Mouse (Mus musculus): ENCODE results near the gene Tardbp.

Gene Tardbp

GRCm38 (mm10) chr4:148626623-148627185 lies at the start of gene Tardbp:
Gene Tardbp (minus strand): TSS chr4:148627019.
- peak; percentile 96 for DNase-seq

DNA sequence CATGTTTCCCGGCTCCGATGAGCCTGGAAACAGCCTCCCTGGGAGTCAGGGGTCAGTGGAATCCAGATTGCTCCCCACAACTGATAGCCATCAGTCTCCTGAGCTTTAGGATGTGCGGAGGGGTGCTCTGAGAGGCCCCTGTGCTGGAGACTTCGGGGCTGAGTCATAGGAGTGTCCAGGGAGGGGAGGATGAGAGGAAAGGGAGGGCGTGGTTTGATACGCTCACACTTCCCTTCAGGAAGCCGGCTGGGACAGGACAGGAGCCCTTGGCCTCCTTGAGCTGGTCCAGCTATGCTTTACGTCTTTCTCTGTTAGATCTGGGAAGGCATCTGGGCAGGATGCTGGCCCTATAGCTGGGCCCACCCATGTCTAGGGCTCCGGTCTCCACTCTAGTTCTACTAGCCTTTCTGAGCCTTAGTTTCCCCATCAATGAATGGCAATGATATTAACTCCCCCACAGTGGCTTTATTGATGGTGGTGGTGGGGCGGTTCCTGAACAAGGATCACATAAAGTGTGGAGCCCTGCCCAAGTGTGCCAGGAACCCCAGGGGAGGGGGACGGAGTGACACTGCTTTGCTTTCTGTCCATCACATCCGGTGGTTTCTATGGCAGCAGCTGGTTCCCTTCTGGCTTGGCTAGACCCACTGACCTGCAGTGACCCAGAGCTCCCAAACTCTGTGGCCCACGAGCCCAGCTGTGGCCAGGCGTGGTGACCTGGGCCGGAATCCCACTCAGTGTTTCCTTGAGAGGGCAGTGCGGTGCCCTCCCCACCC lies 49.6 kb upstream of the Tardbp start:
- DNase-seq, result no peak

DNA sequence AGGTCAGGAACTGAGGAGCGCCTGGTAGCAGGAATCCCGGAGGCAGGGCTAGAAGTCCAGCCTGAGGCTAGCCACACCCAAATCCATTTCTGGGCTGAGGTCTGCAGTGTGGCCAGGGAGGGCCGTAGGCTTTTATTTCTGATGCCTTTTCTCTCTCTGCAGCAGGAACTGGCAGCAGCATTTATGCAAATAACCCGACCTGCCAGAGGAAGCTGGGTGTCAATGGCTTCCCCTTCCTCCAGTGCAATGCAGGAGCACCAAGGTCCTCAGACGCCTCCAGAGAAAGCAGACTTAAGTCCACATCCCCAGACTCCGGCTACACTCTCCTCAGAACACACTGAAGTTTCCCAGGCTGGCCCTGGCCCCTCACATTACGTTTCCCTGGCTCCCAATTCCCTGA lies 48.2 kb upstream of the Tardbp start:
- DNase-seq, result no peak

DNA sequence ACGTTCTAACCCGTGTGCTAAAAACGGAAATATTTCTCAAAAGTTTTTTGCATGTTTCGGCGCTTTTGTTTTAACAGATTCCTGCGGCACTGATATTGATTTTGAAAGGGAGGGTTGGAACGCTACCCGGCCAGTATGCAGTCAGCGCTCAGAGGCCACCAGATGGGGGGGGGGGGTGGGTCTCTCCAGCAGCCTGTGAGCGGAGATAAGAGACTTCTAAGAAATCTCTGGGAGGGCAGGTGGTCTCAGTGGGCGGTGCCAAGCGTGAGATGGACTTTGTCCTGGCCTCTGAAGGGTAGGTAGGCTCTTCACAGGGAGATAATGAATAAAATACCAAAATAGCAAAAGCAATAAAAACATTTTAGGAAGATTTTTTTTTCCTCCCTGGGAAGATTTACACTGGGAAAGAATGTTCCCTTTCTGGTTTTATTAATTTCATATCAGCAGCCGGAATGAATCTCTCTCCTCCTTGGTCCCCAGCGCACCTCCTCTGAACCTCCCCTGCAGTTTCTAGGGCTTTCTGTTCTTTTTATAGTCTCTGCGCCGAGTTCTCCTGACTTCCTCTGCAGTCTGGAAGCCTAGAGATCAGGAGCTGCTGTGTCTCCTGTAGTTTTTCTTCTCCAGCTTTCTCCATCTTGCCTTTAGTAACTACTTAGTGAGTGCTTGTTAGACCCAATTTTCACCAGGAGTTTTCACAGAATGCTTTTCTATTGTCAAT lies 44.6 kb upstream of the Tardbp start:
- no peak for DNase-seq

DNA sequence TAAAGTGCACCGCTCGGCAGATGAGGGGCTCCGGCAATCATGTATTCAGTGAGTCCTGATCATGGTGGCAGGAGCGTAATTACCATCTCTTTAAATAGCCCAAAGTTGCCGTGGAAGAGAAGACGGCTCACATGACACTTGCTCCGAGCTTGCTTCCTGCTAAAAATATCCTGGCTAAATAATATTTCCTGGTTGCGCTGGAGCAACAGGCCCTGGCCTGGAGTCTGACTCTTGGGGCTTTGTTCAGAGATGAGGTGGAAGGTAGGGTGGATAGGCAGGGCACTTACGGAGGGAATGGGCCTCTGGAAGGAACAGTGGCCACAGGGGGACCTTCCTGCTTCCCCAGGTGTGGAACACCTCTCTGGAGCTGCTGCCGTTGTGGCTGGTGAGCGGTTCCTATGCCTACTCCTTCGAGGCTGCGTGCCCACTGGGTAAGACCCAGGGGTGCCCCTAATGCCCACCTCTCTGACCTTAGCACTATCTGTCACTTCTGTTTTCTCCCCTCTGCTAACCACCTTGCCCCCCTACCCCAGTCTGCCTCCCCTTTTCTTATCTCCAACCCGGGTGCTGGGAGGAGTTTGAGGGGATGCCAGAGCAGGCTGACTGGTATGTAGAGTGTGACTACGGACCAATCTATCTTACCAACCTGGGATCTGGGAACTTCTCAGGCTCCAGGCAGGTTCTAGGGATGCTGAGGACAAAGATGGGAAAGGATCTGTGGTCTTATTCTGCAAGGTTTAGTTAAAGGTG lies 40.4 kb upstream of the Tardbp start:
- no peak for DNase-seq

DNA sequence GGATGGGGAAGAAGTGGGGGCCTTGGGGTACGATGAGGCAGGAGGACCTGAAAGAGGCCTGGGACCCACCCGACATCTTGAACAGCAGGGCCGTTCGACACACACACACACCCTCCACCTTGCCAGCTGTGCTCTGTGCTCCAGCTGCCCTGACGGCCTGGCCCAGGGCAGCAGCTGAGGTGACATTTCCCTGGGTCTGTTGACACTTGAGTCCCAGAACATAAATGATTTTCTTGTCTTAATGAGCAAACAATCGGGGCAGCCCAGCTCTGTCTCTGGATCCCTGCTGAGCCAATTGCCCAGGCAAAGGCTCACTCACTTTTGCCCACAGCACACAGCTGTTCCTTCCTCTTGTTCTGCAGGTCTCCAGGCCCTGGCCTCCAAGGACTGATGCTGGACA lies 37.2 kb upstream of the Tardbp start:
- DNase-seq, result no peak

GRCm38 (mm10) chr4:148663326-148663725 lies 36.5 kb upstream of the Tardbp start:
- no peak for DNase-seq

DNA sequence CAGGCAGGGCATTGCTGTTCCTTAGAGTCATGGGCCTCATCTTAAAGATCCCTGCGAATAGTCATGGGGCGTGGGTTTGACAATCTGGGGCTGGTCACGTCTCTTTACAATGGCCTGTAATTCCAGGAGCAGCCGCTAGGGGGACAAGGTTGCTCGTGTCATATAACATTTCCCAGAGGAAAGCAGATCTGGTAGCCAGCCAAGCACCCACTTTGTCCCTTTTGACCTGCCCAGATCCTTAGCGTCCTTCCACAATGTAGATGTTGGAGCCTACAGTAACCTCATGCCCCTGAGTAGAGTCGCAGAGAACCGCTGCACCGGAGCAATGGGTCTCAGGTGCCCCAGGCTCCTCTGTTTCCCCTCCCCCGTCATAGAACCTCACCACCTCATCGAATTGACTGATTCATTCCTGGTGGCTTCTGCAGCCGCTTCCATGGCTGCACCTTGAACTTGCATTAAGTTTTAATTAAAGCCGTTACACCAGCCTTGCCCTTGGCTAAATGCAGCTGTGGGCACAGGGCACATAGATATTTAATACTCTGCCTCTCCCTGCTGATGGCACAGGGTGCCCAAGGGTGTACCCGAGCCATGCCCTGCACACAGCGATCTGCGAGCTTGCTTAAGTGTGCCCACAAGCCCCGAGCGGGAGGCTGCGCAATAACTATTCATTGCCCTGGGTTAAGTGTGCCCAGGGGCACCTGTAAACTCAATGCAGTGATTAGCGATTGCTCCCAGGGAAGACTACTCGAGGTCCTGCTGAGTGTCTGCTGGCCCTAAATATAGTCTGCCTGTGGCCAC lies 35.5 kb upstream of the Tardbp start:
- DNase-seq, result peak; percentile 67

DNA sequence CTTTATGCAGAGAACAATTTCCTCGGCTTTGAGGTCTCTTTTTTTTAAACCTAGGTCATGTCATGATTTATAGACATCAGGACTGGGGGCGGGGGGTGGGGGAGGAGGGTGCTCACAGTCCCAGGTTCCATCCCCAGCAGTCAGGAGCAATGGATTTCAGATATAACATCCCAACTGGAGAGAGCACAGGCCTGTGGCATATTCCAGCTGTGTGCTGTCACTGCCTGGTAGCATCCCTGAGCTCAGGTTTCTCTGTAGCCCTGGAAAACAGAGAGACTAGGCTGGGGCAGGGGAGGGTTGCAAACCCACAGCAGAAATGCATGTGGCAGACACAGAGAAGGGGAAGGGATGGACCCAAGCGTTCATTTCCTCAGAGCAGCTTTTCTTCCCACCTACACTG lies 33.4 kb upstream of the Tardbp start:
- DNase-seq, result no peak

DNA sequence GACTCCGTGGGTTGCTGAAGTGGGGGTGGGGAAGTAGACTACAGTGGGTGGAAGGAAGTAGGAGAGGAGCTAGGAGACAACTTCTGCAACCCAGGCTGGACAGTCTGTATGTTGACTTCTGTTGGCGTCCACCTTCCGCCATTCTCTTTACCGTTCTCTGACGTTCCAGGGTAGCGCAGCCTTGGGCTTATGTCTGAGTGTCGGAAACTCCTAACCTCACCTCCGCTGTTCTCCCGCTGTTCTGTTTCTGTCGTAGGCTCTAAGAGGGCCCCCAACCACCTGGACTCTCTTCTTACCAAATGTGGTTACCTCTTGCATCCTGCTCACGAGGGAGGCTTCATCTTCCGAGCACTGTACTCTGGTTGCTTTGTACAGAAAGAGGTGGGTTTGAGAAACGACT lies 31.0 kb upstream of the Tardbp start:
- DNase-seq, result no peak

GRCm38 (mm10) chr4:148656691-148657258 lies 30.0 kb upstream of the Tardbp start:
- DNase-seq, result no peak

- no peak for DNase-seq
Measured at GRCm38 (mm10) chr4:148654701-148655398, 28.0 kb upstream of the Tardbp start.

GRCm38 (mm10) chr4:148651045-148651444 lies 24.2 kb upstream of the Tardbp start:
- DNase-seq, result peak; percentile 62

DNA sequence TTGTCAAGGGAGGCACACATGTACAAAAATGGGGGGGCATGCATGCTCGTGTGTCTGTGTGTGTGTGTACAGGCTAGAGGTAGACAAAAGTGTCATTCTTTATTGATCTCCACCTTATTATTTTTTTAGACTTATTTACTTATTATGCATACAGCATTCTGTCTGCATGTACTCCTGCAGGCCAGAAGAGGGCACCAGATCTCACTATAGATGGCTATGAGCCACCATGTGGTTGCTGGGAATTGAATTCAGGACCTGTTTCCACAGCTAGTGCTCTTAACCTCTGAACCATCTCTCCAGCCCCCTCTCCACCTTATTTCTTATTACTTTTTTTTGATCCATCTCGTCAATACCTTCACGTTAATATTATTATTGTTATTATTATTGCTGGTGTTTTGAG lies 22.5 kb upstream of the Tardbp start:
- DNase-seq, result no peak

GRCm38 (mm10) chr4:148646616-148647015 lies 19.8 kb upstream of the Tardbp start:
- DNase-seq, result peak; percentile 67

DNA sequence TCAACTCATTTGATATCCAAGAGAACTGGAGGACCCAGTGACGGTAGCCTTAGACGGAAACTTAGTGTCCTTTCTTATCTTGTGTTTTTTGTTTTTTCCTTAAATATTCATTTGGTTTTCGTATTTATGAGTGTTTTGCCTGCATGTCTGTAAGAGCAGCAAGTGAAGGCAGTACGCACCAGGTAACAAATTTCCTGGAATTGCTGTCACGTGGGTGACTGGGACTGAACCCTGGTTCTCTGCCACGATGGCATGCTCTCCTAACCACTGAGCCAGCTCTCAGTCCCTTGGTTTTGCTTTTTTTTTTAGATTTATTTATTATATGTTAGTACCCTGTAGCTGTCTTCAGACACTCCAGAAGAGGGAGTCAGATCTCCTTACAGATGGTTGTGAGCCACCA lies 18.1 kb upstream of the Tardbp start:
- no peak for DNase-seq

DNA sequence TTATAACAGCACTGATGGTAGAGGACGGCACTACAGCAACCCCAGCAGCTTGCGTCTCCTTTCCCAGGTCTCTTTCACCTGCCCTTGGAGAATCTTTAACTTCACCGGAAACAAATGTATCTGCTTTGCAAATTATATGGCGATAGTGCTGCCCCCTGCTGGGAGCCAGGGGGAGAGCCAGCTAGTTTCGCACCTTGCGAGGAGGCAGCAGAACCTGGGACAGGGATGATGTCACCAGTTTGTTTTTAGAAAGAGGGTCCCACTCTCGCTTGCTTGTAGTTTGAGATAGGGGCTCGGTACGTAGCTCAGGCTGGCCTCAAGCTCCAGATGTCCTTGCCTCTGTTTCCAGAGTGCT lies 17.3 kb upstream of the Tardbp start:
- peak; percentile 69 for DNase-seq

- DNase-seq, result no peak
Measured at GRCm38 (mm10) chr4:148643291-148644156, 16.7 kb upstream of the Tardbp start, which contains the start of gene Gm572. Gene Gm572 (plus strand): TSS chr4:148643317.

DNA sequence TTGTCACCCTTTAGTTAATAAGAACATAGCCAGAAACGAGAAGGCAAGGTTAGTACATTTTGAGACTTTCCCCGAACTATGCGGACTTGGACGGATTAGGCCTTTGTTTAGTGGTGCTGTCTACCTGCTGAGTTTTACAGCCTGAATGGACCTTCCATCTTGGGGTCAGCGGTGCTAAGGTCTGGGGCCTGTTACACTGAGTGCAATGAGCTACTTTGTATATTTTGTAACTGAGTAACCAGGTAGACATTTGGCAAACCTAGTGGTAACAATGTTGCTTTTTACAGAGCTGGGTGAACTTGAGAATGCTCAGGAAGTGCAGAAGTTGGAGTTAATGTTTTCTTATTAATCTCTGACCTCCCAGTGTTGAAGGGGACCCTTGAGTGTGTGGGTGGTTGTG lies 14.3 kb upstream of the Tardbp start:
- no peak for DNase-seq

GRCm38 (mm10) chr4:148639455-148639854 lies 12.6 kb upstream of the Tardbp start:
- no peak for DNase-seq

- no peak for DNase-seq
Measured at GRCm38 (mm10) chr4:148638302-148638701, 11.5 kb upstream of the Tardbp start.

Measured in cerebellum, adult 8-10 months (tissue).